Mouse (Mus musculus): Measurements from ENCODE around the gene Pcnx4.

DNA sequence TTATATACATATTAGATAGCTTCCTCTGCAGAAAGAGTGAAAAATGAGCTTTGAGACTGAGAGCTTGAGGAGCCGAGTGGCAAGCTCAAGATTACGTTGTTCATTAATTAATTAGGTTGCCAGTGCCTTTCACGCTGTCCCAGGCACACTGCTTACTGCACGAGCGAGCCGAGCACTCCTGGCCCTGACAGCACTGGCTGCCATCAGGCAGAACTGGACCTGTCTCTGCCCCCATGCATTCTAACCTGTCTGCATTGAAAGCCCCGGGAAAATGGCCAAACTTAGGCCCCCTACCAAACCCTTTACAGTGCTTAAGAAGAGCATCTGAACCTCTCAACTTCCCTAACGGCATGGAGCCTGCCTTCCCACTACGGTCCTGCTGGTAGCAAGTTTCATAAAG is 16.8 kb upstream of the Pcnx4 start:
- TF ChIP-seq POLR2A (IDR thresholded peaks at IDR 0.05; ENCODE audit: extremely low read depth, insufficient read depth, low read length) (no peak), CTCF (IDR thresholded peaks at IDR 0.05; ENCODE audit: extremely low read depth, insufficient read depth, low read length) (no peak)

Data from cortical plate, adult 2 months (tissue).